Mouse (Mus musculus) C2C12 (cell line): Measurements from ENCODE around the gene Rhbdl1.

ENCODE experiments used
- CEBPB ChIP-seq: IDR thresholded peaks from one replicate; pipeline ENCODE4 v1.6.1; 2011; ENCODE audit warnings: low read depth, mild to moderate bottlenecking, control low read depth, moderate library complexity
- CTCF ChIP-seq: IDR thresholded peaks from one replicate; pipeline ENCODE4 v1.5.1; 2011; ENCODE audit not compliant: control insufficient read depth, insufficient read depth, insufficient read length
- FOSL1 ChIP-seq: IDR thresholded peaks from one replicate; pipeline ENCODE4 v1.8.0; 2011; ENCODE audit warnings: mild to moderate bottlenecking, low read length; ENCODE audit not compliant: poor library complexity, insufficient read depth, severe bottlenecking
- MAX ChIP-seq: IDR thresholded peaks from one replicate; pipeline ENCODE4 v1.6.1; 2011; ENCODE audit warnings: mild to moderate bottlenecking, control low read depth
- MYOD1 ChIP-seq: IDR thresholded peaks from one replicate; pipeline ENCODE4 v1.6.1; 2011; ENCODE audit warnings: low read depth; ENCODE audit not compliant: control insufficient read depth, insufficient read length
- MYOG ChIP-seq: IDR thresholded peaks from one replicate; pipeline ENCODE4 v1.6.1; 2011; ENCODE audit not compliant: control insufficient read depth, insufficient read length; ENCODE audit errors: extremely low read depth
- USF1 ChIP-seq: IDR thresholded peaks from one replicate; pipeline ENCODE4 v1.6.1; 2011; ENCODE audit warnings: low read depth, mild to moderate bottlenecking, control low read depth, moderate library complexity

GRCm38 (mm10) chr17:25833291-25833663 is 3.8 kb downstream of the Rhbdl1 start, which contains the start of gene Stub1:
- TF ChIP-seq CTCF (no peak), MYOD1 (no peak), FOSL1 (no peak), MYOG (no peak), CEBPB (no peak), USF1 (peak; percentile 88), MAX (no peak)
